Mouse (Mus musculus) kidney, adult 2 months (tissue): ENCODE results near the gene Mllt10. TPM values are rescaled to one million over a fixed set of nuclear protein-coding genes. Genes with fewer than 3 reads are reported as not detected.
"Not testable (repeated sequence)": the region's sequence is repeated elsewhere in the genome, so short reads cannot be mapped to it uniquely, and the experiment has no call there.

Experiments used
- DNase-seq: peaks from one replicate; pipeline ENCODE4 v3.0.0; 2021
- H3K27ac ChIP-seq: fragments of 200-500 bp; 2 replicates; pipeline ENCODE4 v1.5.1; 2012; ENCODE audit warnings: low read depth, low read length, control low read depth, inconsistent platforms; ENCODE audit not compliant: insufficient read depth
- H3K27me3 ChIP-seq: fragments of 200-500 bp; replicated peaks from 2 replicates; pipeline ENCODE4 v1.6.1; 2012; ENCODE audit warnings: mild to moderate bottlenecking, moderate library complexity, low read length, inconsistent platforms; ENCODE audit not compliant: control insufficient read depth, insufficient read depth
- H3K36me3 ChIP-seq: fragments of 200-500 bp; 2 replicates; pipeline ENCODE4 v1.6.1; 2012; ENCODE audit warnings: mild to moderate bottlenecking, moderate library complexity, low read length, inconsistent platforms; ENCODE audit not compliant: control insufficient read depth, insufficient read depth
- H3K4me1 ChIP-seq: fragments of 200-500 bp; 2 replicates; pipeline ENCODE4 v1.6.1; 2011; ENCODE audit warnings: low read length; ENCODE audit not compliant: control insufficient read depth, insufficient read depth
- H3K4me3 ChIP-seq: fragments of 200-500 bp; 2 replicates; pipeline ENCODE4 v1.5.1; 2011; ENCODE audit warnings: mild to moderate bottlenecking, low read depth, low read length, control low read depth; ENCODE audit not compliant: insufficient read depth
- CTCF ChIP-seq: fragments of 200-500 bp; conservative IDR thresholded peaks from 2 replicates; pipeline ENCODE4 v1.5.1; 2011; ENCODE audit warnings: low read depth, mild to moderate bottlenecking, control low read depth, low read length, moderate library complexity, mixed read lengths; ENCODE audit not compliant: insufficient read depth, insufficient read length
- POLR2A ChIP-seq: fragments of 200-500 bp; IDR thresholded peaks from one replicate; pipeline ENCODE4 v1.6.1; 2011; ENCODE audit warnings: low read depth, low read length, control low read depth
- WGBS: fragments of 180-500 bp; shearing (Covaris S2); methylation state at CpG from one replicate; pipeline ENCODE4 v1.1.7; 2018; 5-methylcytosine and 5-hydroxymethylcytosine counted together
- polyA plus RNA-seq: library from polyadenylated mRNA; depleted of rRNA; stranded (reverse); fragments of >200 nt; gene quantifications from 2 replicates; pipeline ENCODE4 v1.2.3, GENCODE M21; 2012

The Mllt10 gene
- polyA plus RNA-seq, 1 experiment, result 32.7 TPM

DNA sequence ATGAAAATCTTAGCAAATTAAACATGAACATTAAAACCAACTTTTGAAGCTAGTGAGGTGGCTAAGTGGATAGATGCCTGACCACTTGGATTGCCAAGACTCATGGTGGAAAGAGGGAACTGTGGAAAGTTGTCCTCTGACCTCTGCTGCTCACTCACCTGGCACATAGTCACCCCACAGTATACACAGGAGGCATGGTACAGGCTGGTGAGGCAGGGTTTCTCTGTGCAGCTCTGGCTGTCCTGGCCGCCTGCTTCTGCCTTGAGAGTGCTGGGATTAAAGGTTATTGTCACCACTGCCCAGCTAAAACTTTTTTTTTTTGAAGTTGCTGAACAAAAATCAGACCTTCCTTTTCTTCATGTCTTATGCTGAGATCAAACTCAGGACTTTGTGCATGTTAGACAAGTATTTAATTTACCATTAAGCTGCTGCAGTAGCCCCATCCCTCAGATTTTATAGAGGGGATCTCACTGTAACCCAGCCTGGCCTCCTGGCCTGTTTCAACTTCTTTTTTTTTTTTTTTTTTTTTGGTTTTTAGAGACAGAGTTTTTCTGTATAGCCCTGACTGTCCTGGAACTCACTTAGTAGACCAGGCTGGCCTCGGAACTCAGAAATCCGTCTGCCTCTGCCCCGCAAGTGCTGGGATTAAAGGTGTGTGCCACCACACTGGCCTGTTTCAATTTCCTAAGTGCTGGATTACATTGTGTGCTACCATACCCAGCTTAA lies 13.2 kb downstream of the Mllt10 start:
- TF ChIP-seq CTCF (no peak), POLR2A (no peak)
- H3K27ac ChIP-seq, result peak overlapping the region; percentile 54; the same call in 1 of the 2 replicates
- H3K27me3 ChIP-seq, result no peaks in the 10 kb centered on the region
- peaks cover 17% of the 10 kb centered on the region for H3K4me1 ChIP-seq
- H3K36me3 ChIP-seq, result no peaks in the 10 kb centered on the region; the same call in 1 of the 2 replicates
- H3K4me3 ChIP-seq, result no peak overlapping the region
- peak; percentile 89 for DNase-seq
- 62% methylated on average over 4 of the region's 4 CpGs for WGBS

DNA sequence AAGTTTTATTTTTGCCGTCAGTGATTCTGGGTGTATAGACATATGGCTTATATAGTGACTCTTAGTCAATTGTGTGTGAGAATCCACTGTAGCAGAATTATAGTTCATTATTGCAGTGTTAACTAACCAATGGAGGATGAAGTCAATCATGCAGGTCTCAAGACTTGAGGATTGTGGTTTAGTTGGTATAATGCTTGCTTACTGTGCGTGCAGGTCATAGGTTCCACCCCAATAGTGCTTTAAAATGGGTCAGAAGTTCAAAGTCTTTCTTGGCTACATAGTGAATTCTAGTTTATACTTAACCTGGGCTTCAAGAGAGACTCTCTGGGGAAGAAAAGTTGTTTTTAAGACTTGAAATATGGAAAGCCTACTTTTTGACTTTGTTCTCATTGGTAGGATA lies 16.9 kb downstream of the Mllt10 start:
- TF ChIP-seq POLR2A, result no peak
- TF ChIP-seq CTCF, result no peak
- Histone ChIP-seq H3K36me3 (peaks cover 2% of the 10 kb centered on the region; the same call in 1 of the 2 replicates), H3K4me1 (peaks cover 14% of the 10 kb centered on the region), H3K4me3 (no peak overlapping the region), H3K27ac (no peak overlapping the region), H3K27me3 (no peaks in the 10 kb centered on the region)
- peak; percentile 80 for DNase-seq
- 40% methylated on average over 2 of the region's 2 CpGs for WGBS

DNA sequence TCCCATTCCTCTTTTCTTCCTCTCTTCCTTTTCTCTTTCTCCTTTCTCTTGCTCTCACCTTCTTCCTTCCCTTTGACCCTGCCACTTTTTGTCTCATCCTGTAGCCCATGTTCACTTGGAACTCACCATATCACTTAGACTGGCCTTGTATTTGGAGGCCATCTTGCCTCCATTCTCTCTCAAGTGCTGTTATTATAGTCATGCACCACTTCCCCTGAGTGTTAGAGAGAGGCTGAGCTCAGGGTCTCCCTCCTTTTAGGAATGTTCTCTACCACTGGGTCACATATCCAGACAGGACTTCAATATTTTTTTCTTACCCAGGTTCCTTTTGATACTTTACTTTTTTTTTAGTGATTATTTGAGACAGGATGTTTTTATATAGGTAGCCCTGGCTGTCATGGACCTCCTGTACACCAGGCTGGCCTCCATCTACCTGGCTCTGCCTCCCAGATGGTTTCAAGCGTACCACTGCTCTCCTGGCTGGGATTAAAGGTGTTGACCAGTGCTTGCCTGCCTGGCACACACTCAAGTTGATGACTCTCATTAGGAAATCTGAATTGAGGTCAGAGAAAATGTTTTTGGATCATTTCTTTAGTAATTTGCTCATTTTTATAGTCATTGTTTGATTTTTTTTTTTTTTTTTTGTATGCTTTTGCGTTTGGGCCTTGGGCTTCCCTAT lies 25.3 kb downstream of the Mllt10 start:
- no peaks in the 10 kb centered on the region; the same call in 1 of the 2 replicates for H3K4me1 ChIP-seq
- H3K4me3 ChIP-seq, result no peak overlapping the region
- WGBS, result 83% methylated on average over 2 of the region's 2 CpGs
- TF ChIP-seq POLR2A (no peak), CTCF (no peak)
- H3K27me3 ChIP-seq, result no peaks in the 10 kb centered on the region
- peaks cover 6% of the 10 kb centered on the region for H3K36me3 ChIP-seq
- no peak for DNase-seq
- no peak overlapping the region for H3K27ac ChIP-seq

DNA sequence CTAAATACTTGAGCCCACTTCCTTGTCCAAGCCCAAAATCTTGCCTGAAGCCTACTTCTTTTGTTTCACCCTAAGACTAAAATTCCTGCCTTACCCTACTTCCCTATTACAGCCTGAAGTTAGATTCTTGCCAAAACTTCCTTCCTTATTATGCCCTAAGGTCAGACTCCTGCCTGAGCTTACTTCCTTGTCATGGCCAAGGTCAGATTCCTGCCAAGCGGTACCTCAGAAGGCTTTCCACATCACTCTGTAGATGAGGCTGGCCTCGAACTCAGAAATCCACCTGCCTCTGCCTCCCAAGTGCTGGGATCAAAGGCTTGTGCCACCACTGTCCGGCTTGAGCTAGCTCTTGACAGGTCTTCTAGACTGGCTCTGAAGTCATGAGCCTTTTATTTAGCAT lies 32.7 kb downstream of the Mllt10 start:
- WGBS, result 78% methylated on average over 3 of the region's 3 CpGs
- H3K36me3 ChIP-seq, H3K27ac ChIP-seq, DNase-seq, H3K4me1 ChIP-seq, H3K4me3 ChIP-seq, H3K27me3 ChIP-seq: not testable (repeated sequence)

DNA sequence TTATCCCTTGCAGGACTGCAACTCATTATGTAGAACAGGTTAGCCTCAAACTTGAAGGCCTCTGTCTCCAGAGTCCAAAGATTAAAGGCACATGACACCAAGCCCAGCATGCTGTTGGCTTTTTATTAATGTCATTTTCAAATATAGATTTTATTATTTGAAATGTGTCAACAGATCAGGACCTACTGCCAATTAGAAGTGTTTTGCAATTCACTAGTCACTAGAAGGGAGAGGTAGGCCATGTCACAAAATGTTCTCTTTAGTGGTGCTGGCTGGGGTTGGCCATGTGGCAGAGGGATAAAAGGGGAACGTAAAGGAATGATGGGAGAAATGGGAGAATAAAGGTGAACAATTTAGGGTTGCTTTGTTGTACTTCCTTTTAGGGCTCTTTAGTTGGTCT lies 38.8 kb downstream of the Mllt10 start:
- H3K36me3 ChIP-seq, result no peaks in the 10 kb centered on the region; the same call in 1 of the 2 replicates
- H3K27me3 ChIP-seq, result no peaks in the 10 kb centered on the region
- H3K27ac ChIP-seq, result no peak overlapping the region; the same call in 1 of the 2 replicates
- 83% methylated on average over 1 of the region's 1 CpGs for WGBS
- TF ChIP-seq POLR2A (no peak), CTCF (no peak)
- DNase-seq, result no peak
- no peaks in the 10 kb centered on the region; the same call in 1 of the 2 replicates for H3K4me1 ChIP-seq
- no peak overlapping the region for H3K4me3 ChIP-seq

DNA sequence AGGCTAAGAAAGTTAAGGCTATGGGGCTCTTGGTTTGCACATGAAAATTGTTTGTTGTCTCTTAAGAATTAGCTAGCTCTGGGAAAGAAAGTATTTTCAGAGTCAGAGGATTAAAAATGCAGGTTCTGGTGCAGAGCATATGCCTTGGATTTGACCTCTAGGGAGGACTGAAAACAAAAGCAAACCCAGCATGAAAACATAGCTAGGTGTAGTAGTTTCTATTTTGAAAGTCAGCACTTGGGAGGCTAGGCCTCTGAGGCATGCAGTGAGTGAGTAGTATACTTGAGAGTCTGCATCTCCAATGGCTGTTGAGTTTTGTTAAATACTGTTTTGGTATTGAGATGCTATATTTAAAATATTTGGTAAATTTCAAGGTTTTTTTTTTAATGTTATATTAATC lies 39.3 kb downstream of the Mllt10 start:
- Histone ChIP-seq H3K4me1 (no peaks in the 10 kb centered on the region; the same call in 1 of the 2 replicates), H3K36me3 (no peaks in the 10 kb centered on the region; the same call in 1 of the 2 replicates), H3K4me3 (no peak overlapping the region), H3K27me3 (no peaks in the 10 kb centered on the region), H3K27ac (no peak overlapping the region)
- peak; percentile 21 for DNase-seq
- TF ChIP-seq CTCF (no peak), POLR2A (no peak)

DNA sequence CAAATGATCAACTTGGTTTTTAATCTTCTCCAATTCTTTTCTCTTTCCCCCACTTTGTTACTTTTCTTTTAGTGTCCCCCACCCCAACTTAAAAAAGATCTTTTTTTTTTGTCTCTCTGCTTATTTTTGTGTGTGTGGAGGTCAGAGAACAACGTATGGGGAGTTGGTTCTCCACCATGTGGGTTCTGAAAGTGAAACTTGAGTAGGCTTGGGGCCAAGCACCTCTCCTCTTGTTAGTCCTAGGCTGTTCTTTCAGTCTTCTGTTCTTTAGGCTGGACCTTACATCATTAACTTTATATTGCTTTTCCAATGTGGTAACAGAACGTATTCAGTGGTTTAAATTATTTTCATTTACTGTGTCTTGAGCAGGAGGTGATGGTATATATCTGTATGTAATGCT lies 40.8 kb downstream of the Mllt10 start:
- DNase-seq, result no peak
- 52% methylated on average over 2 of the region's 2 CpGs for WGBS

More for the DNA sequence above, 40.8 kb downstream of the Mllt10 start:
- Histone ChIP-seq H3K4me1 (no peaks in the 10 kb centered on the region; the same call in 1 of the 2 replicates), H3K4me3 (no peak overlapping the region), H3K36me3 (no peaks in the 10 kb centered on the region; the same call in 1 of the 2 replicates), H3K27ac (no peak overlapping the region), H3K27me3 (no peaks in the 10 kb centered on the region)
- TF ChIP-seq CTCF (no peak), POLR2A (no peak)
